Mouse (Mus musculus) right cerebral cortex, postnatal 10 days (tissue): ENCODE measurements at regions not wholly inside any gene's neighbourhood (a gene's known extent, or its start where the extent isn't known, plus 50 kb on each side); places are given as distances from the start of the nearest gene placed in this dataset.
A peak's percentile ranks its signal among the peaks of the same experiment; 100 is the strongest.

Experiments used
- DNase-seq, 2 experiments: peaks; one replicate each; pipeline ENCODE4 v3.0.0; 2021; ENCODE audit warnings: low spot score in 2 of 2

GRCm38 (mm10) chr3:46583351-46583750, 135.3 kb upstream of the Pabpc4l start:
- DNase-seq = no peak

- no peak for DNase-seq
These were observed 118.7 kb upstream of the Pabpc4l start for GRCm38 (mm10) chr3:46566636-46567235.

GRCm38 (mm10) chr3:46553590-46553989, 105.6 kb upstream of the Pabpc4l start:
- DNase-seq = no peak

GRCm38 (mm10) chr3:46538660-46539059, 90.6 kb upstream of the Pabpc4l start:
- DNase-seq = peak in 1 of 2 experiments; percentile 49

- DNase-seq = no peak
These were observed 63.1 kb upstream of the Pabpc4l start for GRCm38 (mm10) chr3:46511157-46511556.

GRCm38 (mm10) chr3:46503713-46504112, 55.7 kb upstream of the Pabpc4l start:
- DNase-seq = no peak
